Mouse (Mus musculus) CH12.LX (cell line): ENCODE measurements around the gene Fbxo36.

ENCODE experiments used
- CHD1 ChIP-seq: IDR thresholded peaks from 2 replicates; pipeline ENCODE4 v1.6.1; 2012; ENCODE audit warnings: low read depth, low read length, improper control_type of control experiment, inconsistent platforms
- CHD2 ChIP-seq: IDR thresholded peaks from 2 replicates; pipeline ENCODE4 v1.6.1; 2011; ENCODE audit warnings: low read length, improper control_type of control experiment
- CTCF ChIP-seq, 2 experiments: IDR thresholded peaks in 1 of 2; conservative IDR thresholded peaks in 1 of 2; 2 replicates each; pipeline ENCODE4 v1.5.1; 2011 to 2012; ENCODE audit warnings: low read depth in 2 of 2, low read length in 2 of 2, improper control_type of control experiment in 1 of 2, inconsistent platforms in 1 of 2, mild to moderate bottlenecking in 1 of 2, moderate library complexity in 1 of 2
- MAFK ChIP-seq: IDR thresholded peaks from 2 replicates; pipeline ENCODE4 v1.6.1; 2011; ENCODE audit warnings: low read length, improper control_type of control experiment; ENCODE audit not compliant: insufficient replicate concordance
- POLR2A ChIP-seq: IDR thresholded peaks from 2 replicates; pipeline ENCODE4 v1.6.1; 2011; ENCODE audit warnings: low read depth, mild to moderate bottlenecking, improper control_type of control experiment, low read length
- RAD21 ChIP-seq: IDR thresholded peaks from 2 replicates; pipeline ENCODE4 v1.6.1; 2011; ENCODE audit warnings: low read depth, mild to moderate bottlenecking, low read length, improper control_type of control experiment, moderate library complexity

GRCm38 (mm10) chr1:84848801-84849455, 9.3 kb downstream of the Fbxo36 start:
- TF ChIP-seq CHD1 (no peak), POLR2A (no peak), CTCF (conservative IDR thresholded peaks at IDR 0.05 in 1 of 2, IDR thresholded peaks at IDR 0.05 in 1 of 2; ENCODE audit: low read depth in 2 of 2, low read length in 2 of 2) (no peak), CHD2 (no peak), RAD21 (no peak), MAFK (no peak)
